Comparison of ENCODE assay signal across 21 mouse cellular contexts in genomic region chr9:97852859-97853258, GRCm38 (mm10).
DNase-seq lines count a peak whose midpoint lies in the region; ATAC-seq lines count a peak whose summit lies in the region.
"Had no signal": no experiment of that assay in that cellular context is flagged by ENCODE, and none has a peak within 500 bp of the region (broad histone marks: within the 10 kb centered on the region; RNA-seq: fewer than 3 reads in every experiment).

No protein-coding gene starts in this region.

- no peaks in the 10 kb centered on the region for H3K9me3 ChIP-seq in intestine, embryonic 16.5 days (ENCODE audit: control insufficient read depth, low read length)
- H3K9me3 ChIP-seq in liver, embryonic 12.5 days (replicated peaks) = no peaks in the 10 kb centered on the region
- H3K9me3 ChIP-seq: embryonic facial prominence, embryonic 10.5 days; embryonic facial prominence, embryonic 12.5 days; forebrain, embryonic 13.5 days; forebrain, embryonic 15.5 days had no signal

- ATAC-seq in intestine, embryonic 16.5 days = no peak
- ATAC-seq in liver, embryonic 12.5 days = no peak
- ATAC-seq: forebrain, embryonic 13.5 days; forebrain, embryonic 15.5 days; forebrain, postnatal 0 days; Patski had no signal

- no peak overlapping the region for H3K9ac ChIP-seq in intestine, embryonic 16.5 days (ENCODE audit: low read depth, low read length)
- H3K9ac ChIP-seq in liver, embryonic 12.5 days = no peak overlapping the region
- H3K9ac ChIP-seq: embryonic facial prominence, embryonic 12.5 days; forebrain, embryonic 13.5 days; forebrain, embryonic 15.5 days; forebrain, postnatal 0 days had no signal

- H3K4me2 ChIP-seq in intestine, embryonic 16.5 days (ENCODE audit: low read depth, low read length) = no peak overlapping the region
- no peak overlapping the region for H3K4me2 ChIP-seq in liver, embryonic 12.5 days
- H3K4me2 ChIP-seq: embryonic facial prominence, embryonic 12.5 days; forebrain, embryonic 13.5 days; forebrain, embryonic 15.5 days had no signal

- DNase-seq in ES-CJ7 (ENCODE audit: low read depth, low spot score) = peak; percentile 93
- DNase-seq in R1 (ENCODE audit: low read depth, low spot score) = peak; percentile 86
- DNase-seq in ZHBTc4 (ENCODE audit: low read depth, low spot score) = peak; percentile 95
- no peak for DNase-seq in cerebellum, postnatal 14 days
- DNase-seq: adrenal gland, adult 2 months; adrenal gland, postnatal 10 days; adrenal gland, postnatal 25 days; cerebellum, adult 11 months; cerebellum, adult 18-20 months; cerebellum, adult 8-10 months; cerebellum, adult 9-11 months; cerebellum, postnatal 25 days; forebrain, postnatal 0 days had no signal

- no peaks in the 10 kb centered on the region for H3K27me3 ChIP-seq in intestine, embryonic 16.5 days (replicated peaks; ENCODE audit: control insufficient read depth, insufficient read depth, low read length)
- H3K27me3 ChIP-seq in liver, embryonic 12.5 days (replicated peaks) = no peaks in the 10 kb centered on the region
- H3K27me3 ChIP-seq: embryonic facial prominence, embryonic 12.5 days; forebrain, embryonic 13.5 days; forebrain, embryonic 15.5 days had no signal

- no peaks in the 10 kb centered on the region for H3K4me1 ChIP-seq in intestine, embryonic 16.5 days (ENCODE audit: control insufficient read depth, insufficient read depth, low read length)
- H3K4me1 ChIP-seq in liver, embryonic 12.5 days = no peaks in the 10 kb centered on the region
- H3K4me1 ChIP-seq: embryonic facial prominence, embryonic 10.5 days had no signal

- H3K4me3 ChIP-seq in intestine, embryonic 16.5 days (ENCODE audit: low read length) = no peak overlapping the region
- H3K4me3 ChIP-seq in liver, embryonic 12.5 days = no peak overlapping the region
- H3K4me3 ChIP-seq: embryonic facial prominence, embryonic 10.5 days; embryonic facial prominence, embryonic 12.5 days; forebrain, embryonic 13.5 days; forebrain, embryonic 15.5 days had no signal

- H3K36me3 ChIP-seq in intestine, embryonic 16.5 days (ENCODE audit: control insufficient read depth, insufficient read depth, low read length) = no peaks in the 10 kb centered on the region
- H3K36me3 ChIP-seq in liver, embryonic 12.5 days = no peaks in the 10 kb centered on the region
- H3K36me3 ChIP-seq: embryonic facial prominence, embryonic 10.5 days; embryonic facial prominence, embryonic 12.5 days; forebrain, embryonic 15.5 days; G1E had no signal

- no peak overlapping the region for H3K27ac ChIP-seq in intestine, embryonic 16.5 days (ENCODE audit: low read length)
- H3K27ac ChIP-seq in liver, embryonic 12.5 days = no peak overlapping the region
- H3K27ac ChIP-seq: embryonic facial prominence, embryonic 10.5 days; embryonic facial prominence, embryonic 12.5 days; forebrain, embryonic 13.5 days; forebrain, embryonic 15.5 days had no signal

Comparison
In these comparisons a context has a peak if more than half of its experiments do, and no peak if none do; other contexts are left out.
1. DNase-seq: peak in ES-CJ7 (single experiment), R1 (single experiment) and ZHBTc4 (single experiment); none in cerebellum, postnatal 14 days (0 of 2).